Mouse (Mus musculus): ENCODE data around the gene Trim9.

- TF ChIP-seq CTCF (IDR thresholded peaks at IDR 0.05; ENCODE audit: low read depth) (peak; percentile 33), EP300 (IDR thresholded peaks at IDR 0.05; ENCODE audit: low read depth) (no peak)
Measured at GRCm38 (mm10) chr12:70201926-70202529, 145.4 kb downstream of the Trim9 start.
